Mouse (Mus musculus): ENCODE results near the gene Aff1.

Aff1 gene

DNA sequence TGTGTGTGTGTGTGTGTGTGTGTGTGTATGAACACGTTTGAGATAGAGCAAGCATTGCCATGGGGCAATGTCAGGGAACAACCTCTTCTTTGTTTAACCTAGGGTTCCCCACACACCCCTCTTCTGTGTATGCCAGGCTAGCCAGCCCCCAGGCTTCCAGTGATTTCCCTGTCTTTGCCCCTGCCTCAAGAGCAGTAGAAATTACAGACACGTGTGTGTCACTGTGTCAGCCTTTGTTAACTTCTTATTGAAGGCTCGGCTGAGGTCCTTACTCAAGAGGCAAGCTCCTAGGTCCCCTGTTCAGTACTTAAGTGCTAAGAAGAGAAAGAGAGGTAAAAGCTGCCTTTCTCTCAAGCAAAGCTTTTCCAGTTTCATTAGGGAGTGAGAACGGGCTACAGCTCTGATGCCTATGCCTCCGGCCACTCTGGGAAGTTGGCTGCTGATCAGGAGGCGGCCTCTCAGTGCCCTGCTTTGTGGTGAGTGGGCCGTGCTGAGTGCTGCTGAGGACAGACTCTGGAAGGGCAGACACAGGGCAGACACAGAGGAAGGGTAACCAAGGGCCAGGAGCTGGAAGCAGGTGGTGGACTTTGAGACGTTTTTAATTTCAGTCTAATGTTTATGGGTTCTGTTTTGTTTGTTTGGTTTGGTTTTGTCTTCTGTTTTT, 111.9 kb downstream of the Aff1 start:
- peak in 1 of 2 experiments; percentile 42 for DNase-seq (ENCODE audit: low spot score in 2 of 2)

DNA sequence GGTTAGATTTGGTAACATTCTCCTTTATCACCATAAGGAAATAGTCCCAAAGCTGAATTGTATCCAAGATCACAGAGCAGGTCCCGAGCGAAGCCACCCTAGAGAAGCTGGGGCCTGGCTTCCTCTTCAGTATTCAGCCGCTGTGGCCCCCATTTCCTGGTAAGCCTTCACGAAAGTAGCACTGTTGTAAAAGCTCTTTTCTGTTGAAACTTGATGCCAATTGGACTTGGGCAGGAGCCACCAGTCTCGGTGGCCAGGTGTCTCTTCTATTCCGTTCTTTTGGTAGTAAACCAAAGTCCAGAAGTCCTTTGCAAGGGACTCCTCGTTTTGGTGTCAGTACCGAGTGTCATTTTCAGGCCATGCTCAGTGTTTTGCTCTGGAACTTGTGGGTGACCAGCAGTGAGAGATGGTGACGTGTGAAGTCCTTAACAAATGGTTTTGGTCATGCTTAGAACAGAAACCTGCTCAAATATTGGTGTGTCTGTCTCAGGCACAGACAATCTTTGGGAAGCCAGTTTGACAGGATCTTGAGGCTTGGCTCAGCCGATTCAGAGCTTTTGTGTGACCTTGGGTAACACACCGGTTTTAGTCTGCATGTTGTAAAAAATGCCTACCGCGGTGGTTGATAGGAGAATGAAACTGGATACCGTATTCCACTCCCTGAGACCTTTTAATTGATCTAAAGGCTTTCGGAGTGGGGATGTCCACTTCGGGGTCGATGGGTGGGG, 114.8 kb downstream of the Aff1 start:
- DNase-seq (ENCODE audit: low spot score in 2 of 2): no peak

DNA sequence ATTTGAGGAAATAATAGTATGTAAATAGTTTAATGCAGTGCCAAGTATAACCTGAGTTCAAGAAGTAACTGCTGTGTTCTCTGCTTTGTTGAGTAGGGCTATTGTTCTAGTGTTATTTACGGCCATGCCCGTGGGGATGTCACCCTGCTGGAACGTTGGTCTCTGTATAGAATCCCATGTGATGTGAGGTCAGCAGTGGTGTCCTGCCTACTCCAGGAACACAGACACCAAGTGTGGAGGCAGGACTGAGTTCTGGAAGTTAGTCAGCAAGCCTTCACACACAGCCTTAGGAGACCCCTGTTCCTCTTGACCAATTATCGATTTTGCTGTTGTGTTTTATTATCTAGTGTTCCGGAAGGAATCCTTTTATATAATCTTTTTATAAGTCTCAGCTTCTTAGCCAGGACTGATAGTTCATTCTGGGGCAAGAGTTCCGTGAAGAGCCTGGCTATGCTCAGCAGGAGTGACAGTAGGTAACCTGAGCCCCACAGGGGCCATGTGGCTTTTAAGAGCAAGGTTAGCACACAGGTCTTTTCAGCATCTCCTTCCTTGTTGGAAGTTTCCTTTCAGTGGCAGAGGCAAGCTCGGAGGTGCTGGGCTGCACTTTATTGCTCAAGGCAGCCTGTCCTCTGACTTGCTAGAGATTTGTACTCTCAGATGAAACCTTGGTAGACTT, 115.6 kb downstream of the Aff1 start:
- no peak for DNase-seq (ENCODE audit: low spot score in 2 of 2)

DNA sequence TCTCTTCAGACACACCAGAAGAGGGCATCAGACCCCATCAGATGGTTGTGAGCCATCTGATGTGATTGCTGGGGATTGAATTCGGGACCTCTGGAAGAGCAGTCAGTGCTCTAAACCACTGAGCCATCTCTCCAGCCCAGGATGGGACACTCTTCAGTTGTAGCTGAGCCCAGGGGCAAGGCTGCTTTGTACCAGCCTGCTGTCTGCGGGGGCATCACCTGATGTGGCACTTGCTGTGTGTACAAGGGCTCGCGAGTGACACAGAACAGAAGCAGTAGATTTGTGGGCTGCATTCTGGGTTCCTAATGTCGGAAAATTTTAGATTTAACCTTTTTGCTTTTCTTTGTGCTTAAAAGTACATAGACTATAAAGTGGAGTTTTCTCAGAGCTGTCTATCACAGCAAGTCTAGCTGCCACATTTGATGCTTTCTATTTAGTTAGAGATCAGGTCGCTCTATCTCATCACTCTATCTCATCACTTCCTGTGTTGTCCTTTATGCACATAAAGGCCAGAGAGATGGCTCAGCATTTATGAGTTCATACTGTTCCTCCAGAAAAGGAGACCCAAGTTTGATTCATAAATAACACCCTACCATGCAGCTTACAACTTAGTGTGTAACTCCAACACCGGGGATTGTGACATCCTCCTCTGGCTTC, 117.6 kb downstream of the Aff1 start:
- no peak for DNase-seq (ENCODE audit: low spot score in 2 of 2)

DNA sequence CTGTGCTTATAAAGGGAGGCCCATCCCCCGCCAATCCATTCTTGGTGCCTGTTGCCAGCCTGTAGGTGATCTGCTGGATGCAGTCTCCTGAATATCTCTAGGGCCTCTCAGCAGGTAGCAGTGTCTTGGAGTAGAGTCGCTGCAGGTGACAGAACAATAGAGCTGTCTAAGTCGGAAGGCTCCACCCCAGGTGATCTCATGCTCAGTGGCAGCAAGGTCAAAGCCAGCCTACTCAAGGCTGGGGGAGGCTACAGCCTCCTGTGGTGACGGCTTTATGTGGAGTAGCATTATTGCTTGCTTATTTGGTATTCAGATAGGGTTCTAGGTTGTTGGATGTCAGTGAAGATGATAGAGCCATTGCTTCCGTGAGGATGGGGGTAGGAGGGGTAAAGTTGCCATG, 121.1 kb downstream of the Aff1 start:
- no peak for DNase-seq (ENCODE audit: low spot score in 2 of 2)

DNA sequence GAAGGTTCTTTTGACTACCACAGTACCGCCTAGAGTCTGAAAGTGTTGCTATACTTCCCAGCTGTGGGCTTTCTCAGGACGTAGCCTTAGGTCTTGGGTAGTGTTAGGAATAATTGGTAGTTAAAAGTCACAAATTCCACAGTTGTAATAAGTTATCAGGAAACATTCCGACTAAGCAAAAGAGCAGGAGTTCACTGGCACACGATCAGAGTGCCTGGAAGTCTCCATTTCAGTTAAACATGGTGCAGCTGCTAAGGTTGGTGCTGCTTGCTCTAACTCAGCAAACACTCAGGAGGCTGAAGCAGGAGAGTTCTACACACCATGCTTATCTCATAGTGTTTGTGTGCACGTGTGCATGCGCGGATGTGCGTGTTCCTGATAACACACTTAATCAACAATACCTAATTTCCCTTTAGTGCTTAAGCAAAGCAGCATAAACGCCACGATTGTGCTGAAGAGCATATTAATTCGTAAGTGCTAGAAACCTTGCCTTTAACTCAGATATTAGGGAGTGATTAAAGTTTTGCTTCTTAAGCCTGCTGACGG, 121.9 kb downstream of the Aff1 start:
- DNase-seq (ENCODE audit: low spot score in 2 of 2): no peak

DNA sequence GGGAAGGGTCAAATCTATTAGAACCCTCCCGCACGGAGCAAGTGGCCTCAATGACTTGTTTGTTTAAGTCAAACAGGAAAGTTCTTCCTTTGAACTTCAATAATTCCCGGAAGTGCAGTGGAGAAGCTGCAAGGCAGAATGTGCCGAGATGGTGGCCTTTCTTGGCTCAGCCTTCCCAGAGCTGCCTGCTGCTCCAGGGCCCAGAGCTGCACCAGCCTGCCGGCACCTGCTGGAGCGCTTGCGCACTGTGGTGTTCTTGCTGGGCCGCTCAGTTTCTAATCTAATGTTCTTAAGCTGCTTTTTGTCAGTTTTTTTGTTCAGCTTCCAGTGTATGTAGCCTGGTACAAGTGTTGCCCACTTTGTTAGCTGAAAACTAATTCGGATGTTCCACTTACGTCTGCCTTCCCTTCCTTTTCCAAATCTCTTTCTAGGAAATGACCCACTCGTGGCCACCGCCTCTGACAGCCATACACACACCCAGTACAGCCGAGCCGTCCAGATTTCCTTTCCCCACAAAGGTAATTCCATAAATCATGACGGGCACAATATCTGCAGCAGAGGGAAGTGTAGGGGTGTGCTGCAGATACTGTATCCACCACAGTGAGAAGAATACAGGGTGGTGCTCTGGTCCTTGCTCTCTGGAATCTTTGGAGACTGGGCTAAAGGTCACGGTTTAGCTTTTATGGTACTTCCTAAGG, 122.5 kb downstream of the Aff1 start:
- DNase-seq (ENCODE audit: low spot score in 2 of 2): no peak

DNA sequence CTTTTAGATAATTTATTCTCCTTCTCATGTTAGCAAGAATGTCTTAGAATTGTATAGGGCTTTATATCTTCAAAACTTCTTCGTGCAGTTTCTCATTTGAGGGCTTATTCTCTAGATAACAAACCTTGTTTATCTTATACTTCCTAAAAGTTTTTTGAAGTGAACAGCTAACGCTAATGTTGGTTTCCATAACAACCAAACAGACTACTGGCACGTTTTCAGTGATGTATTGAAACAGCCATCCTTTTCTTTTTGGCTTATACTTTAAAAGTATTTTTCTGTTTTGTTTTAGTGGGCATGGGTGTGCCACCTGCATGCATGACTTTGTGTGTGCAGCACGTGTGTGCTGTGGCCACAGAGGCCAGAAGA, 123.1 kb downstream of the Aff1 start:
- no peak for DNase-seq (ENCODE audit: low spot score in 2 of 2)

DNA sequence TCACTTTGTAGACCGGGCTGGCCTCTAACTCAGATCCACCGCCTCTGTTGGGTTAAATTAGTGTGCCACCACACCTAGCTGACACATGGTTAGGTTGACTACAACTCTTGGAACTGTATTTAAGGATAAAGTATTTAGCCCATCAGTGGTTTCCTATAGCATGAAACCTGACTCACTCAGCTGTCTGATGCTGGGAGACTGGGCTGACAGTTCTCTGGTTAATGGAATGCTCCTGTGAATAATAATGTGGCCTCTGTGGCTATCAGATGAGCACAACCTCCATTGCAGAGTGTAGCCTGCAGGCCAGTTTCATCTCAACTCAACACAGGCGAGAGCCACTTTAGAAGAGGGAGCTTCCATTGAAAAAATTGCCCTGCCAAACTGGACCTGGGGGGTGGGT, 124.5 kb downstream of the Aff1 start:
- DNase-seq (ENCODE audit: low spot score in 2 of 2): no peak

DNA sequence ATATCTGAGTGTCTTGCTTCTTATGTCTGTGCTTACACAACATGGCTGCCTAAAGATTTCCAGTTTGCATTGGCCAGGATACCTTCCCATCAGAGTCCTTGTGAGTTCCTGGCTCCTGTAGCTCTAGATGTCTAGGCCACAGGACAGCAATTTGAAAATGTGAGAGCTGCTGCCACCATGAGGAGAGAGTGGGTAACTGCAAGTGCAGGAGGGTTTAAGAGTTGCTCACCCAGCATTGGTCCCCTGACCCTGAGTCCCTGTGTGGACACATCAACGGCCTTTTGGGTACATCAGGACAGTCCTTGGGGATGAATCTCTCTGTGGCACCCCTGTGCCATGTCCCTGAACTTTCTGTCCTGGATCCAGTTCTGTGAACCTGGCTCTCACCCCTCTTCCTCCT, 125.6 kb downstream of the Aff1 start:
- peak; percentile 22 to 75 for DNase-seq (ENCODE audit: low spot score in 2 of 2)

DNA sequence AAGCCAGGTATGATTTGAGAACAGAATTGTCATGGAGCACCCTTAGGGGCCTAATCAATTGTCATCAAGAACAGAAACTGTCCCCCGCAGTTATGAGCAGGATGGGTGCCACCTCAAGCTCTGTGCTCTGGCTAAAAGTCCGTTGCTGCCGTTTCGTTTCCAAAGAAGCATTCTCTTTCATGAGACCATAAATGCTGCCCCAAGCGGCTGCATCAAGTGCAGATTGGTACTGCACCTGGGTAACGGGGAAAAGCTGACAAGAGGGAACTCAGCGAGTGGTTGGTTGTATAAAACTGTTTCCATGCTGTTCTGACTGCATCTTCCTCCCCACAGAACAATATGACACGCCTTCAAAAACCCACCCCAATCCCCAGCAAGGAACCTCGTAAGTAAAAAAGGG, 126.4 kb downstream of the Aff1 start:
- DNase-seq (ENCODE audit: low spot score in 2 of 2): no peak

DNA sequence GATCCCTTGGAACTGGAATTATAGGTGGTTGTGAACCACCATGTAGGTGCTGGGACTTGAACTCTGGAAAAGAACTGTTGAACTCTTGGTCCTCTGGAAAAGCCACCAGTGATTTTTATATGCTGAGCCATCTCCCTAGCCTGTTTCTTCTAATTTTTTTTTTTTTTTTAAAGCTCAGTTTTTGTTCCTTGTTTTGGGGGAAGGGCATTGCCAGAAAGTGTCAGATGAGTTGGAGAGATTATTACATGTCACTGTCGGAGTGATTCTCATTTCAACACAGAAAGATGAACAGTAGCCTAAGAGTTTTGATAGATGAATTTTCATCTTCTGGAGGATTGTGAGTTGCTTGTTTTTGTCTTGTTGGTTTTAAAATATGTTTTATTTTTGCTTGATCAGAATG, 127.5 kb downstream of the Aff1 start:
- no peak for DNase-seq (ENCODE audit: low spot score in 2 of 2)

DNA sequence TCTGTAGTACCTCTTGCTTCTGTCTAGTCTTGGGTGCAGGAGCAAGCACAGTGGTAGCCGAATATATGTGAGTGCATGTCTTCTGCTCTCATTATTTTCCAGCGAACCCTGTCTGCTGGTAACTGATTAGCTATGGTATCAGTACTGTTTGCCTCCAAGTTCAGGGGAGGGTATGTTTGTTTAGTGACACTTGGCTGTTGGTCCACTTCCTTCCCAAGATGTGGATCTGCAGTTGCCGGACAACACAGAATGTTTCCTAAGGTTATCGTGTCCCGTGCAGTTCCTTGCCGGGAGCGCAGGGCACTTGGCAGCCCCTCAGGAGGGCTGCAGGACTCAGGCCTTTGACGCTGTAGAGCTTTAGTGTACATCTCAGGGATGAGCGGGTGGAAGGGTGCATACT, 128.9 kb downstream of the Aff1 start:
- no peak for DNase-seq (ENCODE audit: low spot score in 2 of 2)

DNA sequence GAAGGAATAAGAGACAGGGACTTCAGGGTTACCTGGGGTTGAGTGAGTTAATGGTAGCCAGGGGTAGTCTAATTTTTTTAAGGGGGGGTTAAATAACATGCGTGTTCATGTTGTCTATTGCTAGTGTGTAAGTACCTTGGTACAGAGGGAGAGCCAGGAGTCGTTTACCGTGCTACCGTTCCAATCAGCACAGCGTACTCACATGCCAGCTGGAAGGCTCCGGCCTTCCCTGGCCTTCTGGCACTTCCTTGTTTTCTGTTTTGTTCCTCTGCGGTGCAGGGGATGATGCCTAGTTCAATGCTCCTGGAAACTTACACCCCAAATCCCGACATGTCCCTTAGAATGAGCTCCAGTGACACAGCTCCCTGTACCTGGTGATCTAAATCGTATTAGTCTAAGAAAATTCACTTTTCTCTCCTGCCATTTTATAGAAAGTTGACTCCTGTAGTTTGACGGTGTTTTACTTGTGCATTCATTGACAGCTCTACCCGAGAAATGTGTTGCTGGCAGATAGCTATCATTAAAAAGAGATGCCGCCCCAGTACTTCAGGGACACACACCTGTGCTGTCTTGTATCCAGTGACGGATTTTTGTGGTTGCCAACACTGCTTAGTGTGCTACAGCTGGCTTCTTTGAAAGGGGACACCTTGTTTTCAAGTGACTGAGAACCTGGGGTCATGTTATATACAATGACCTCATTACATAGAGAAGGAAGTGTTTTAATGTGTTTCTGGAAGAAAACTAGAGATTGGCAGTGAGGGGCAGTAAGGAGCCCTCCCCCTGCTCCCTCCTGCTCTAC, 129.5 kb downstream of the Aff1 start:
- no peak for DNase-seq (ENCODE audit: low spot score in 2 of 2)

DNA sequence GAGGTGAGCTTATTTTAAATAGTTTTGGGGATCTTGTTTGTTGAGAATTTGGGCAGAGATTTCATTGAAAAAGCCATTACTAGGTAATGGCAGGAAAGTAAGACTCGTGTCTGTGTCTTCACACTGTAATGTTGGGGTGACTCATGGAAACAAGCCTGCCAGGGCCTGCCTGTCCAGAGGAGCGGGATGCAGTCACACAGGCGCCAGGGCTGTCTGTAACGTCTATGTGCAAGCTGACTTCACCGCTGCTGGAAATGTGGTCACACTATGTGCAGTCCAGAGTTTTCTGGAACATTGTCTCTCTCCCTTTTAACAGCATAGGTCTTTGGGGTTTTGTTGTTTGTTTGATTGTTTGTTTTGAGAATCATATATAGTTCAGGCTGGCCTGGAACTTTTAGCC, 130.8 kb downstream of the Aff1 start:
- no peak for DNase-seq (ENCODE audit: low spot score in 2 of 2)

DNA sequence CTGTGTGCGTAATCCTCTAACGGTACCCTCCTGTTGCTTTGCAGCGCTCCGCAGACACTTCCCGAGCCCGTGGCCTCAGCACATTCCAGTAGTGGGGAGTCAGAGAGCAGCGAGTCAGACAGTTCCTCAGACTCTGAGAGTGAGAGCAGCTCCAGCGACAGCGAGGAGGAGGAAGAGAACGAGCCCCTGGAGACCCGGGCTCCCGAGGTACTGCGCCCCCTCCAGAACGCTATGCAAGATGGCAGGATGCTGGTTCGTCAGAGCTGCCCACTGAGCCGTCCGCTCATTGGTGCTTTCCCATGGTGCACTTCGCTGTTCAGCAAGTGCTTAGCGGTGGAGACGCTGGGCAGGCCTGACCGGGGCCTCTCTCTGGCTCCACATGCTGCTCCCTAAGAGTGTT, 136.1 kb downstream of the Aff1 start:
- no peak for DNase-seq (ENCODE audit: low spot score in 2 of 2)

DNA sequence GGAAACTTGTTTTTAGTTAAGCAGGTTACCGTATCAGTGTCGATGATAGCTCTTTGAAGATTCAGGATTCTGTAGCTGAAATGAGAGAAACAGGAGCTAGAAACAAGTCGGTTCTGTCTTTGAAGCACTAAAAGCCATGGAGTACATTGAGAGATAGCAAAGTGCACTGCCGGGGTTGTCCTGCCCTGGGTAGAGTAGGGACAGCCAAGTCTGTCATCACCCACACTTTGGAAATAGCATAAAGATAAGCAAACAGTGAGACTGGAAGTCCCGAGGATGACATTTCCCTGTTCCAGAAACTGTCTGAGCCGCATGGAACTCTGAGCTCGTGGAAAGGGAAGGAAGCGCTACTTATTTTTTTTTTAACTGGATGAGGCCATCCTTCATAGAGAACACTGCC, 136.6 kb downstream of the Aff1 start:
- no peak for DNase-seq (ENCODE audit: low spot score in 2 of 2)

DNA sequence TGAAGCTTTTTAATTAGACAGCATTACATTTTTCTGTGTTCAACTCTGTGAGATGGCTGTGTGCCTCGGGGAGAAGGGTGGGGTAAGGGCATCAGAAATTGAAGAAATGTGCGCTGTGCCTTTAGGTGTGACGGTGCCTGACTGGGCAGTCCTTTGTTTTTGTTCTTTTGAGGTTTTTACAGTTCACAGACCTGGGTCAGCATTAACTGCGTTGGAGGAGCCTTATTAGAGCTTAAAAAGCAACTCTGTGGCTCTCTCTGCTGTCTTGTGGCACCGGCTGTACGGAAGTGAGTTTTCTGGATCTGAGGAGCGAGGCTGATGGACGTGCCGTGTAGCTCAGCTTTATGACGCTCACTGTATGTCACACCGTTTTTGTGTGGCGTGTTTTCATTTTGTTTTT, 137.0 kb downstream of the Aff1 start:
- no peak for DNase-seq (ENCODE audit: low spot score in 2 of 2)

DNA sequence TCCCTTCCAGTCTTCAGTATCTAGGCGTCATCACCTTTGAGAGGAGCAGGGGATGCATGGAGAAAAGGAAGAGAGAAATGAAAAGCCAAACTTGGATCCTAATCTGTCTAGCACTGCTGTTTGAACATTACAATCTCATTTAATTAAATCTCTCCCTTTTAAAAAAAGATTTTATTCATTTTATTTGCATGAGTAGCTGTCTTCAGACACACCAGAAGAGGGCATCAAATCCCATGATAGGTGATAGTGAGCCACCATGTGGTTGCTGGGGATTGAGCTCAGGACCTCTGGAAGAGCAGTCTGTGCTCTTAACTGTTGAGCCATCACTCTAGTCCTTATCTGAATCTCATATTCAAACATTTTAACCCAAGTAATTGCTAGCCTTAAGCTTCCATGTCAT, 138.7 kb downstream of the Aff1 start:
- no peak for DNase-seq (ENCODE audit: low spot score in 2 of 2)

DNA sequence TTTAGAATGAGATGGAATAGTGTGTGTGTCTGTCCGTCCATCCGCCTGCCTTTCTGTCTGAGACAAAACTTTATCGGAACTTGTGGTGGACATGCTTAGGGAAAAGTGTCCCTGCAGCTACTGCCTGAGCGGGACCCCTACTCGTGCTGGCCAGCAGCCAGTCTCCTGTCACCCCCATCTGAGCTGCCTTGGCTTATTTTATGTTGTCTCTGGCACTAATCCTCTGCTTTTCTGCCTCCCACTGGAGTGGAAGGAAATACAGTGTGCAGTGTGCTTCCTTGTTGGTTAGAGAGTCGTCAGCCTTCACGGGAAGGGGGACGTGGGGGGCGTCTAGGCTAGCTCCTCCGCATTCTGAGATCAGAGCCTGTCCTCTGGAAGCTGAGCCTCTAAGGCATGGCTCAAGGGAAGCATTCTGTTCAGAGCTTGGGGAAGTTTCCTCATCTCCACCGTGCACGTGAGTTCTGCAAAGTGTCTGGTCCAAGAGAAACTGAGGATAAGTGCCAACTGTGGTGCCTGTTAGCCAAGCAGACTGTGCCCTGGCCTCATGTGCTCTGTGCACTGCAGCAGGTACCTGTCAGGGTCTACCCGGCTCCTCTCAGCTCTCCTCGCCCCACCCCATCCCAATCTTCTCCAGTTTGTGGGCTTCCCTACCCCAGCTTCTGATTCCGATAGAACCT, 143.4 kb downstream of the Aff1 start:
- no peak for DNase-seq (ENCODE audit: low spot score in 2 of 2)
